Mouse (Mus musculus) C2C12 (cell line): ENCODE data around the gene Cnr1.

ENCODE experiments used
- CTCF ChIP-seq: IDR thresholded peaks from one replicate; pipeline ENCODE4 v1.5.1; 2011; ENCODE audit not compliant: control insufficient read depth, insufficient read depth, insufficient read length
- MAX ChIP-seq: IDR thresholded peaks from one replicate; pipeline ENCODE4 v1.6.1; 2011; ENCODE audit warnings: mild to moderate bottlenecking, control low read depth

DNA sequence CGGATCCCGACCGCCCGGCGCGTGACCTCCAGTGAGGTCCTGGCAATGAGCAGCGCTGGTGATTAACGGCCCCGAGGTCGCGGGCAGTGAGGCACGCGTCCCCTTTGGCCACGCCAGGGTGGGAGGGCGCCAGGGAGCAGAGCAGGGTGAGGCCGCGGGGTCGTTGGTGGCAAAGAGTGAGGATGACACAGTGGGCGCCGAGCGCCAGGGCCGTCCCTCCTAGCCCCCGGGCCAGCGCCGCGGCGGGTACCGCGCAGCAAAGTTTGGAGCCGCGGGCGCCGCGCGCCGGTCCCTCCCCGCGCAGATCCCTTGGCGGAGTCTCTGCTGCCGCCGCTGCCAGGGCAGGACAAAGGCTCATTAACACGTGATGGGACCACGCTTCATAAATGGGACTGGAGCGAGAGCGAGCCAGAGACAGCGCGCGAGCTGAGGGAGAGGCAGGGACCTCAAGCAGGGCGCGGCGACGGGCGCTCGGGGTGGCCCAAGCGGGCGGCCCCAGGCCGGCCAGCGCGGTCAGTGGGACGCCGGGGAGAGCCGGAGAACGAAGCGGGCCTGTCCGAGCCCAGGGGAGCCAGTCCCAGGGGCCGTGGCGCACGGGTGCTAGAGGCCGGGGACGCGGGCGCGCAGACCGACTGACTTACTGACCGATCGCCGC is at the start of gene Cnr1:
- no peak for TF ChIP-seq CTCF
- TF ChIP-seq MAX, result no peak
